Mouse (Mus musculus) erythroblast, adult 5-6 weeks (primary cell): ENCODE data around the gene Cnot6l. TPM values are rescaled to one million over a fixed set of nuclear protein-coding genes. Genes with fewer than 3 reads are reported as not detected.

Source experiments
- ATAC-seq: replicated peaks from 2 replicates; pipeline ENCODE4 v1.8.0; 2016; ENCODE audit warnings: moderate number of reproducible peaks, mild to moderate bottlenecking, moderate TSS enrichment, inconsistent platforms; ENCODE audit not compliant: poor library complexity, low FRiP score, severe bottlenecking
- total RNA-seq, 2 experiments: library from RNA; stranded (forward) in 1 of 2; stranded (reverse) in 1 of 2; fragments of 150-400 nt in 1 of 2; fragments of 200-764, 138-1000 nt in 1 of 2; gene quantifications; 2 replicates each; pipeline versions ENCODE4 v1.2.3 to v1.2.4; 2015 to 2017; ENCODE audit warnings: low replicate concordance in 2 of 2

Gene Cnot6l
- total RNA-seq (2015; ENCODE audit: low replicate concordance) (14.0 and 20.9 TPM in 2 replicates), total RNA-seq (2017; ENCODE audit: low replicate concordance) (4.7 and 7.8 TPM in 2 replicates)

- no peak for ATAC-seq
Measured at GRCm38 (mm10) chr5:96164021-96164411, at the start of gene Cnot6l. TSS of gene Cnot6l (minus strand) at chr5:96164171.

GRCm38 (mm10) chr5:96209916-96210583 is 46.1 kb upstream of the Cnot6l start:
- peak; percentile 99 for ATAC-seq

GRCm38 (mm10) chr5:96209459-96209858 is 45.5 kb upstream of the Cnot6l start, which contains the start of gene Mrpl1:
TSS of gene Mrpl1 (plus strand) at chr5:96209493.
- peak; percentile 56 for ATAC-seq

- ATAC-seq = no peak
Measured at GRCm38 (mm10) chr5:96208543-96208942, 44.6 kb upstream of the Cnot6l start.

- no peak for ATAC-seq
Measured at GRCm38 (mm10) chr5:96207531-96207930, 43.6 kb upstream of the Cnot6l start.

GRCm38 (mm10) chr5:96206897-96207296 is 42.9 kb upstream of the Cnot6l start:
- no peak for ATAC-seq

- no peak for ATAC-seq
Measured at GRCm38 (mm10) chr5:96201462-96202154, 37.6 kb upstream of the Cnot6l start.

GRCm38 (mm10) chr5:96200269-96200668 is 36.3 kb upstream of the Cnot6l start:
- no peak for ATAC-seq

- ATAC-seq = no peak
Measured at GRCm38 (mm10) chr5:96198271-96198670, 34.3 kb upstream of the Cnot6l start.

GRCm38 (mm10) chr5:96196547-96197052 is 32.6 kb upstream of the Cnot6l start:
- ATAC-seq = no peak

- no peak for ATAC-seq
Measured at GRCm38 (mm10) chr5:96191251-96191650, 27.3 kb upstream of the Cnot6l start.

GRCm38 (mm10) chr5:96189761-96190160 is 25.8 kb upstream of the Cnot6l start:
- ATAC-seq = no peak

GRCm38 (mm10) chr5:96183987-96184386 is 20.0 kb upstream of the Cnot6l start:
- no peak for ATAC-seq

GRCm38 (mm10) chr5:96183211-96183610 is 19.2 kb upstream of the Cnot6l start:
- no peak for ATAC-seq

GRCm38 (mm10) chr5:96176879-96177358 is 12.9 kb upstream of the Cnot6l start:
- ATAC-seq = no peak

GRCm38 (mm10) chr5:96176121-96176520 is 12.2 kb upstream of the Cnot6l start:
- ATAC-seq = no peak

GRCm38 (mm10) chr5:96171765-96172164 is 7.8 kb upstream of the Cnot6l start:
- no peak for ATAC-seq

GRCm38 (mm10) chr5:96170443-96170842 is 6.5 kb upstream of the Cnot6l start:
- ATAC-seq = no peak

GRCm38 (mm10) chr5:96166761-96167160 is 2.8 kb upstream of the Cnot6l start:
- ATAC-seq = no peak

GRCm38 (mm10) chr5:96163396-96164020 is 463 bp downstream of the Cnot6l start:
- ATAC-seq = no peak
